Mouse (Mus musculus) olfactory bulb, adult 2 months (tissue): ENCODE measurements around the gene Chil6.

ENCODE experiments used
- CTCF ChIP-seq: fragments of 200-500 bp; IDR thresholded peaks from 2 replicates; pipeline ENCODE4 v1.5.1; 2012; ENCODE audit warnings: low read depth, mild to moderate bottlenecking, low read length, moderate library complexity; ENCODE audit not compliant: insufficient read depth
- POLR2A ChIP-seq: fragments of 200-500 bp; IDR thresholded peaks from 2 replicates; pipeline ENCODE4 v1.6.1; 2012; ENCODE audit warnings: mild to moderate bottlenecking, low read depth, low read length, moderate library complexity; ENCODE audit not compliant: insufficient read depth

DNA sequence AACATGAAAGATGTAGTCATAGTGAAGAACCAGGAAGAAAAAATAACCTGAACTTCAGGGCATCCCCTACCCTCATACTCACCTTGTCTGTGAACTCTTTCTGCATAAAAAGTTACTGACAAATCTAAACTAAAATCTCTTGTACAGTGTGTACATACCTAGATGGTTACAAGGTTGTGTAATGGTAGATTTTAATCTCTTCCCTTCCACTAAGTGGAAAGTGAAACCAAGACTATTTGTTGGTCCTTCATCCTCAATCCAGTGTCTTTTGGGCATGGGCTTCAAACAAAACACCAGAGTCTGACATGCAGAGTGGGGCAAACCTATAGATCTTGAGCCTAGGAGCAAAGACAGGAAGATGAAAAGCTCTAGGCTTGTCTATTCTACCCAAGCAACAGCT lies 43.0 kb upstream of the Chil6 start:
- TF ChIP-seq CTCF (no peak), POLR2A (no peak)
